Mouse (Mus musculus): ENCODE results near the gene Ccm2. TPM values are rescaled to one million over a fixed set of nuclear protein-coding genes. Genes with fewer than 3 reads are reported as not detected.

Gene Ccm2
- polyA plus RNA-seq, 1 experiment = 450 TPM

GRCm38 (mm10) chr11:6603224-6603623 lies 56.5 kb downstream of the Ccm2 start:
- no peak for TF ChIP-seq POLR2A (IDR thresholded peaks at IDR 0.05; ENCODE audit: control insufficient read depth, extremely low read depth, insufficient read depth, low read length, poor library complexity)
- TF ChIP-seq CTCF (IDR thresholded peaks at IDR 0.05; ENCODE audit: borderline replicate concordance, control insufficient read depth, extremely low read depth, insufficient read depth, low read length, poor library complexity) = no peak
- WGBS = 75% methylated on average over 9 of the region's 9 CpGs
- no peak overlapping the region for H3K27ac ChIP-seq (ENCODE audit: control insufficient read depth, insufficient read depth, low read length)
- H3K4me1 ChIP-seq (replicated peaks; ENCODE audit: control insufficient read depth, insufficient read depth, low read length) = no peaks in the 10 kb centered on the region
- peaks cover 6% of the 10 kb centered on the region for H3K36me3 ChIP-seq (ENCODE audit: control insufficient read depth, insufficient read depth, low read length)
- peaks cover 3% of the 10 kb centered on the region; the same call in 1 of the 2 replicates for H3K27me3 ChIP-seq (ENCODE audit: control insufficient read depth, insufficient read depth, low read length)
- DNase-seq = no peak
- no peak overlapping the region for H3K4me3 ChIP-seq (ENCODE audit: control insufficient read depth, insufficient read depth, low read length)

- no peak for TF ChIP-seq POLR2A (IDR thresholded peaks at IDR 0.05; ENCODE audit: control insufficient read depth, extremely low read depth, insufficient read depth, low read length, poor library complexity)
- no peak for TF ChIP-seq CTCF (IDR thresholded peaks at IDR 0.05; ENCODE audit: borderline replicate concordance, control insufficient read depth, extremely low read depth, insufficient read depth, low read length, poor library complexity)
- no peak overlapping the region for H3K4me3 ChIP-seq (ENCODE audit: control insufficient read depth, insufficient read depth, low read length)
- H3K27me3 ChIP-seq (ENCODE audit: control insufficient read depth, insufficient read depth, low read length) = peaks cover 3% of the 10 kb centered on the region; the same call in 1 of the 2 replicates
- no peak overlapping the region for H3K27ac ChIP-seq (ENCODE audit: control insufficient read depth, insufficient read depth, low read length)
- H3K36me3 ChIP-seq (ENCODE audit: control insufficient read depth, insufficient read depth, low read length) = no peaks in the 10 kb centered on the region
- 13% methylated on average over 12 of the region's 12 CpGs for WGBS
- no peaks in the 10 kb centered on the region for H3K4me1 ChIP-seq (replicated peaks; ENCODE audit: control insufficient read depth, insufficient read depth, low read length)
- no peak for DNase-seq
Observed at GRCm38 (mm10) chr11:6603887-6604603, 57.4 kb downstream of the Ccm2 start.

GRCm38 (mm10) chr11:6604604-6604936 lies 57.9 kb downstream of the Ccm2 start:
- Histone ChIP-seq H3K36me3 (ENCODE audit: control insufficient read depth, insufficient read depth, low read length) (no peaks in the 10 kb centered on the region), H3K27me3 (ENCODE audit: control insufficient read depth, insufficient read depth, low read length) (peaks cover 3% of the 10 kb centered on the region; the same call in 1 of the 2 replicates), H3K27ac (ENCODE audit: control insufficient read depth, insufficient read depth, low read length) (no peak overlapping the region), H3K4me1 (replicated peaks; ENCODE audit: control insufficient read depth, insufficient read depth, low read length) (no peaks in the 10 kb centered on the region), H3K4me3 (ENCODE audit: control insufficient read depth, insufficient read depth, low read length) (no peak overlapping the region)
- TF ChIP-seq CTCF (IDR thresholded peaks at IDR 0.05; ENCODE audit: borderline replicate concordance, control insufficient read depth, extremely low read depth, insufficient read depth, low read length, poor library complexity) (no peak), POLR2A (IDR thresholded peaks at IDR 0.05; ENCODE audit: control insufficient read depth, extremely low read depth, insufficient read depth, low read length, poor library complexity) (no peak)
- DNase-seq = no peak

- Histone ChIP-seq H3K27me3 (ENCODE audit: control insufficient read depth, insufficient read depth, low read length) (peaks cover 3% of the 10 kb centered on the region; the same call in 1 of the 2 replicates), H3K27ac (ENCODE audit: control insufficient read depth, insufficient read depth, low read length) (no peak overlapping the region), H3K36me3 (ENCODE audit: control insufficient read depth, insufficient read depth, low read length) (no peaks in the 10 kb centered on the region), H3K4me1 (replicated peaks; ENCODE audit: control insufficient read depth, insufficient read depth, low read length) (no peaks in the 10 kb centered on the region), H3K4me3 (ENCODE audit: control insufficient read depth, insufficient read depth, low read length) (no peak overlapping the region)
- WGBS = 38% methylated on average over 13 of the region's 13 CpGs
- no peak for DNase-seq
- no peak for TF ChIP-seq CTCF (IDR thresholded peaks at IDR 0.05; ENCODE audit: borderline replicate concordance, control insufficient read depth, extremely low read depth, insufficient read depth, low read length, poor library complexity)
- TF ChIP-seq POLR2A (IDR thresholded peaks at IDR 0.05; ENCODE audit: control insufficient read depth, extremely low read depth, insufficient read depth, low read length, poor library complexity) = no peak
Observed at GRCm38 (mm10) chr11:6605021-6605481, 58.4 kb downstream of the Ccm2 start.

- no peak for DNase-seq
- peaks cover 3% of the 10 kb centered on the region; the same call in 1 of the 2 replicates for H3K27me3 ChIP-seq (ENCODE audit: control insufficient read depth, insufficient read depth, low read length)
- no peak for TF ChIP-seq POLR2A (IDR thresholded peaks at IDR 0.05; ENCODE audit: control insufficient read depth, extremely low read depth, insufficient read depth, low read length, poor library complexity)
- TF ChIP-seq CTCF (IDR thresholded peaks at IDR 0.05; ENCODE audit: borderline replicate concordance, control insufficient read depth, extremely low read depth, insufficient read depth, low read length, poor library complexity) = no peak
- no peak within 1 kb of the TSS for H3K4me3 ChIP-seq (ENCODE audit: control insufficient read depth, insufficient read depth, low read length)
- 12% methylated on average over 39 of the region's 41 CpGs for WGBS
- H3K27ac ChIP-seq (ENCODE audit: control insufficient read depth, insufficient read depth, low read length) = no peak within 1 kb of the TSS
- no peaks in the 10 kb centered on the region for H3K36me3 ChIP-seq (ENCODE audit: control insufficient read depth, insufficient read depth, low read length)
- no peaks in the 10 kb centered on the region for H3K4me1 ChIP-seq (replicated peaks; ENCODE audit: control insufficient read depth, insufficient read depth, low read length)
Observed at GRCm38 (mm10) chr11:6605491-6606399, 59.1 kb downstream of the Ccm2 start, which contains the start of gene Nacad. Gene Nacad, minus strand, starts transcription at chr11:6606053.
